Mouse (Mus musculus) gastrocnemius, adult 8-10 months (tissue): ENCODE measurements at regions not wholly inside any gene's neighbourhood (a gene's known extent, or its start where the extent isn't known, plus 50 kb on each side); places are given as distances from the start of the nearest gene placed in this dataset. TPM values are rescaled to one million over a fixed set of nuclear protein-coding genes. Genes with fewer than 3 reads are reported as not detected.

Experiments used
- DNase-seq, 2 experiments: peaks; one replicate each; pipeline ENCODE4 v3.0.0; 2022; ENCODE audit warnings: low spot score in 2 of 2
- microRNA-seq: library from miRNA; unstranded; fragments of <30 nt; microRNA quantifications from one replicate; pipeline ENCODE4 v1.2.0, GENCODE M21; 2022

GRCm38 (mm10) chr3:134104625-134105024, 131.7 kb upstream of the Cxxc4 start:
- no peak for DNase-seq

GRCm38 (mm10) chr3:134105112-134105511, 131.2 kb upstream of the Cxxc4 start:
- no peak for DNase-seq

GRCm38 (mm10) chr3:134105567-134105966, 130.7 kb upstream of the Cxxc4 start:
- DNase-seq: no peak

- no peak for DNase-seq
Observed at GRCm38 (mm10) chr3:134114501-134114900, 121.8 kb upstream of the Cxxc4 start.

- DNase-seq: no peak
Observed at GRCm38 (mm10) chr3:134115007-134115406, 121.3 kb upstream of the Cxxc4 start.

- no peak for DNase-seq
Observed at GRCm38 (mm10) chr3:134118898-134119297, 117.4 kb upstream of the Cxxc4 start.

- no peak for DNase-seq
Observed at GRCm38 (mm10) chr3:134124982-134125381, 111.3 kb upstream of the Cxxc4 start.

- no peak for DNase-seq
Observed at GRCm38 (mm10) chr3:134130412-134130811, 105.9 kb upstream of the Cxxc4 start.

- DNase-seq: no peak
Observed at GRCm38 (mm10) chr3:134145251-134145650, 91.0 kb upstream of the Cxxc4 start.

- DNase-seq: no peak
Observed at GRCm38 (mm10) chr3:134145935-134146334, 90.3 kb upstream of the Cxxc4 start.

- no peak for DNase-seq
Observed at GRCm38 (mm10) chr3:134146373-134147224, 89.7 kb upstream of the Cxxc4 start.

GRCm38 (mm10) chr3:134162288-134162687, 74.0 kb upstream of the Cxxc4 start:
- DNase-seq: no peak

- no peak for DNase-seq
Observed at GRCm38 (mm10) chr3:134169922-134170321, 66.4 kb upstream of the Cxxc4 start.

- DNase-seq: no peak
Observed at GRCm38 (mm10) chr3:134172357-134172756, 63.9 kb upstream of the Cxxc4 start.

GRCm38 (mm10) chr3:134178491-134179054, 57.7 kb upstream of the Cxxc4 start:
- no peak for DNase-seq

GRCm38 (mm10) chr3:134184042-134184441, 52.2 kb upstream of the Cxxc4 start:
- no peak for DNase-seq

Small RNA genes lying in the stretch of these regions (microRNA-seq; reads per million reads assigned to microRNA genes)
- not detected for gene Gm44361
